Mouse (Mus musculus): Measurements from ENCODE around the gene Il1r1. TPM values are rescaled to one million over a fixed set of nuclear protein-coding genes. Genes with fewer than 3 reads are reported as not detected.
A peak's percentile ranks its signal among the peaks of the same experiment; 100 is the strongest.

Il1r1 gene
- polyA plus RNA-seq, 1 experiment from 2014 or later = 0.53 TPM

DNA sequence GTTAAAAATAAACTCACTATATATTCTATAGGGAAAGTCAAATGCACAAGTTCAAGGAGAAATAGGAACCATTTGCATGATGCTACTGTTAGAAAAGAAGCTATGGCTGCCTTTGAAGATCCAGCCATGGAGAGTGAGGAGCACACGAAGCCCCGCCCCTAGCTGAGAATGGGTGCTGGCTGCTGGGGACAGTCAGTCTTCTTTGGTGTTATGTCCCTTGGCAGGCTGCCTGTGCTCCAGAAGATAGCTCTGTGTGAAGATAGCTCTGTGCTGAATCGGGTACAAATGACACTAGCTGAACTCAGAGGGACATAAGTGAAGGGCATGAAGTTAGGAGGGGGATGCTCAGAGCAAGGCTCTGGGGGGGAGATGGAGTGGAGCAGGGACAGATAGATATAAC, 86.2 kb downstream of the Il1r1 start:
- Histone ChIP-seq H3K27ac (replicated peaks) (no peak overlapping the region), H3K4me3 (no peak overlapping the region), H3K27me3 (ENCODE audit: low read depth, poor library complexity, severe bottlenecking) (no peaks in the 10 kb centered on the region), H3K4me1 (no peaks in the 10 kb centered on the region), H3K36me3 (no peaks in the 10 kb centered on the region), H3K9me3 (replicated peaks) (no peaks in the 10 kb centered on the region)
- 88% methylated on average over 3 of the region's 3 CpGs for WGBS
- no peak for DNase-seq (ENCODE audit: low spot score)

DNA sequence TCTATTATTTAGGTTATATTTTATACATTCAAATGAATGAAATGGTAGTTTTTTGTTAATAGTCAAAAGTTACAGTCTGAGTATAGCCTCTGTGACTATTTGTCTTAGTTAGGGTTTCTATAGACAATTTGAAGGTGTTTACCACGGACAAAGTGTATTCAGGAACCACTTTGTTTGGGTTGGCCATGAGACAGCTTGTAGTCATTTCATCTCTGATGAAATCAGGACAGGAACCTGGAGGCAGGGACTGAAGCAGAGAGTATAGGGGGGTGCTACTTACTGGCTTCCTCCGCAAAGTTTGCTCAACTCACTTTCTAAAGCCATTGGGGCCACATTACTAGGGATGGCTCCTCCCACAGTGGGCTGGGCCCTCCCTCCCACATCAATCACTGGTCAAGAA, 86.7 kb downstream of the Il1r1 start:
- no peak for DNase-seq (ENCODE audit: low spot score)
- no peaks in the 10 kb centered on the region for H3K27me3 ChIP-seq (ENCODE audit: low read depth, poor library complexity, severe bottlenecking)
- H3K36me3 ChIP-seq = no peaks in the 10 kb centered on the region
- no peaks in the 10 kb centered on the region for H3K9me3 ChIP-seq (replicated peaks)
- H3K4me1 ChIP-seq = no peaks in the 10 kb centered on the region
- no peak overlapping the region for H3K4me3 ChIP-seq
- WGBS = 84% methylated on average over 2 of the region's 2 CpGs
- H3K27ac ChIP-seq (replicated peaks) = no peak overlapping the region

DNA sequence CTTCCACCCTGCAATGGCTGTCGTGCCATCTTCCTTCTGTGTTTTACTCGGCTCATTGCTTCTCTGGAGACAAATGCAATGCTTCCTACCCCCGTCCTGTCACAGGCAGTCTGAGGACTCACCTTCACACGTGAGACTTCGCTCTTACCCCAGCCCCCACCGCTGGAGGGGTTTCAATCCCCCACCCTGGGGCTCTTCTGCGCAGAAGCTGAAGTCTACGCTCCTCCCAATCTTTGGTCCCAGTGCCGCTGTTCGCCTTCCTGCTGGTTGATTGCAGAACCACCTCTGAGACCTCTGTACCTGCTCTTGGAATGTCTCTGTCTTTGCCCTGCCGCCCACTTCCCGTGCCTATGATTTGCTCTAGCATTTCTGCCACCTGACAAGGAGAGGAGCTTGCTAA, 89.1 kb downstream of the Il1r1 start:
- no peak overlapping the region for H3K27ac ChIP-seq (replicated peaks)
- no peak overlapping the region for H3K4me3 ChIP-seq
- no peaks in the 10 kb centered on the region for H3K4me1 ChIP-seq
- no peaks in the 10 kb centered on the region for H3K36me3 ChIP-seq
- no peak for DNase-seq (ENCODE audit: low spot score)
- WGBS = 79% methylated on average over 12 of the region's 12 CpGs
- no peaks in the 10 kb centered on the region for H3K27me3 ChIP-seq (ENCODE audit: low read depth, poor library complexity, severe bottlenecking)
- no peaks in the 10 kb centered on the region for H3K9me3 ChIP-seq (replicated peaks)

DNA sequence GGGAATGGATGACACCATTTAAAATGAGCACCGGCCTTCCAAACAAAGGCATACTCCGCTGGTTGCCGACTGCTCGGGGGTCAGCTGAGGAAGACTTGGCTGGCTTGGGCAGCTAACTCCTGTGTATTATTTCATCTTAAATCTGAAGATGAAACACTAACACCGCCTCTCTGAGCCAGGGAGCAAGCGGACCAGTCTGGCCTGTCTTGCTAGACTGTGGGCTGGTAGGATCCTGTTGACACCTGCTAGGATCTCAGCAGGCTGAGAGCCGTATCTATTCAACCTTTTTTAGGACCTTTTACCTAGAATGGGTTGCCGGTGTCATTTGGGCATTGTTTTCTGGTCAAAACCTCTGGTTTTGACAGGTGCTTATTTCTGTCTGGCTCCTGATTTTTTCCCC, 92.8 kb downstream of the Il1r1 start:
- Histone ChIP-seq H3K4me3 (no peak overlapping the region), H3K27ac (replicated peaks) (no peak overlapping the region), H3K9me3 (replicated peaks) (no peaks in the 10 kb centered on the region), H3K4me1 (no peaks in the 10 kb centered on the region), H3K36me3 (no peaks in the 10 kb centered on the region), H3K27me3 (ENCODE audit: low read depth, poor library complexity, severe bottlenecking) (no peaks in the 10 kb centered on the region)
- no peak for DNase-seq (ENCODE audit: low spot score)
- WGBS = 91% methylated on average over 8 of the region's 8 CpGs

DNA sequence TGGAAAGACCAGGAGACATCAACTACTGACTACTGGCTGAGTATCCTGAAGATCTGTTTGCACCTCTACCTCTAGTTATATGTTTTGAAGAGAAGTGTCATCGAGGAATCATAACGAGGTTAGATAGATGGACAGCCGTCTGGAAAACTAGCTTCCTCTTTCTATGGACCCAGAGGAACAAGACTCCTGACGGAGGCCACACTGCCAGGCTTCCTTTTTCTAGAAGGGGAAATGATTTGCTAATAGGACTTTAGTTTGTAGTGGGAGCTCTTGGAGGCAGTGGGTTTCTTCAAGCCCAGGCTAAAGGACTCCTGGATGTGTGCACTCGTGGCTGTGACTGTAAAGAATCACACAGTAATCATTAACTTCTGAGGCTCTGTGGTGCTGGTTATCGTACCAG, 96.9 kb downstream of the Il1r1 start:
- Histone ChIP-seq H3K4me3 (no peak overlapping the region), H3K36me3 (no peaks in the 10 kb centered on the region), H3K27me3 (ENCODE audit: low read depth, poor library complexity, severe bottlenecking) (peaks cover 35% of the 10 kb centered on the region), H3K4me1 (peaks cover 21% of the 10 kb centered on the region), H3K9me3 (replicated peaks) (no peaks in the 10 kb centered on the region), H3K27ac (replicated peaks) (no peak overlapping the region)
- 86% methylated on average over 6 of the region's 6 CpGs for WGBS
- DNase-seq (ENCODE audit: low spot score) = no peak

DNA sequence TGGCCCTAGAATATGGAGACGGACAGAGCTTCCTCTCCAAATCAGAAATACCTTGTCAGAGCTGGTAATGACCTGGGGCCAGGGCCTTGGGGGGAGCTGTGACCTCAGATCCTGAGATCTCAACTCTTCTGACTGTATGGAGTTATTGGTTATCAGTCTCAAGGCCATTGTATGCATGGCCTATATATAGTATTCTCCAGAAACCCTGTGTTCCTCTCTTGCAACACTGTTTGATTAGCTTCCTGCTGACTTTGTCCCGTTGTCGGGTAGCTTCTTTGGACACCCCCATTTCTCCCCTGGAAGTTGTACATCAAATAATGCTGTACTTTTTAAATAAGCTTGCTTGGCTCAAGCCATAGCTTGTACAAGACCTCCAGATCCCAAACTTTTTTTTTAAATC, 97.7 kb downstream of the Il1r1 start:
- no peak overlapping the region for H3K27ac ChIP-seq (replicated peaks)
- no peaks in the 10 kb centered on the region for H3K9me3 ChIP-seq (replicated peaks)

DNA sequence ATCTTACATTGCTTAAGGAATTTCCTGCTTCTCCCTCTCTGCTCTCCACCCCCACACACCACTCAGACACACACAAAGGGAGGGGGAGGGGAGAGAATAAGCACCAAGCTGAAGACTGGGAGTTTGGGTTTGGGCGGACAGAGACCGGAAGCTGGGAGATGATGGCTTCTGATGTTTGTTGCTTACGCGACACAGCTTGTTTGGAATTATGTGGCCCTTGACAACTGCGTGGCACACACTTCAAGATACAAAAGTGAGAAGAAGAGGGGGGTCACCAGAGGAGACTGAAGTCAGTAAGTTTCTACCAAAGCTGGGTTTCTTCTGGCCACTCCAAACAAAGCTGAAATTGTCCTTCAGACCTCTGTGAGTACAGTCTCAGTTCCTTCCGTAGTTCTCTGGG, 99.6 kb downstream of the Il1r1 start, which contains the start of gene Il1rl2:
Il1rl2 (plus strand) TSS at position 154 of the 400 bp plus-strand sequence.
- DNase-seq (ENCODE audit: low spot score) = no peak
- H3K4me3 ChIP-seq = peak within 1 kb of the TSS; percentile 55
- no peaks in the 10 kb centered on the region for H3K9me3 ChIP-seq (replicated peaks)
- no peak within 1 kb of the TSS for H3K27ac ChIP-seq (replicated peaks)
- no peaks in the 10 kb centered on the region for H3K36me3 ChIP-seq
- 43% methylated on average over 6 of the region's 6 CpGs for WGBS
- peaks cover 21% of the 10 kb centered on the region for H3K4me1 ChIP-seq
- peaks cover 52% of the 10 kb centered on the region for H3K27me3 ChIP-seq (ENCODE audit: low read depth, poor library complexity, severe bottlenecking)

More for the DNA sequence above, 97.7 kb downstream of the Il1r1 start:
- no peak for DNase-seq (ENCODE audit: low spot score)
- H3K36me3 ChIP-seq = no peaks in the 10 kb centered on the region
- peaks cover 42% of the 10 kb centered on the region for H3K27me3 ChIP-seq (ENCODE audit: low read depth, poor library complexity, severe bottlenecking)
- H3K4me3 ChIP-seq = no peak overlapping the region
- 92% methylated on average over 3 of the region's 3 CpGs for WGBS
- H3K4me1 ChIP-seq = peaks cover 21% of the 10 kb centered on the region

DNA sequence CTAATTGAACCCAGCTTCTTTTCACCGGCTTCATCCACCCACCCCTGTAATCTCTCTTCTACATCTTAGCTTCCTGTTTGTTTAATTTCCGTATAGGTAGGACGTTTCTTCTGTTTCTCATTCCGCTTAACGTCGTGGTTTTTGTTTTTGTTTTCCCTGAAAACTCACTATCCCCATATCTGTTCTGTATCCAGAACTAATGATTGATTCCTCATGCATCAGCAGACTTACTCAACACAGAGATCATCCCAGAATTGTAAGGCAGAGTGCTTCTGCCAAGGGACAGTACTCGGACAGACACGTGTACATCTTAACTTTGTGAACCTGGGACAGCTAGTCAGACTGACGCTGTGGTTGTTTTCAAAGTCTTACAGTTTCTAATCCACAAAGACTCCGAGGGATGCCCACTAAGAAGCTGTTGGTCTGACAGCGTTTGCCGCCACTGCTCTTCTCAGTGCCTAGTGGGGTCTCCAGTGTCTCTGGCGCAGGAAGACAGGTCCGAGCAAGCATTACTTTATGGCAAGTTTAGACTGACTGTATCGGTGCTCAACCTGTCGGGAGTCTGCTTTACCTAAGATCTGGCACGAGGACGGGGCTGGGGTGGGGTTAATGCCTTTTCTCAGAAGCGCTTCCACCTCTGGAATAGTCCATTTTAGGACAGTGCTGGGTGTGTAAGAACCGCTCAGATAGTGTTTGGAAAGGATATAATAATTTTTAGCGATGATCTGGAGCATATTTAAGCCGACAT, 100.2 kb downstream of the Il1r1 start:
- Histone ChIP-seq H3K4me1 (peaks cover 21% of the 10 kb centered on the region), H3K36me3 (no peaks in the 10 kb centered on the region), H3K4me3 (peak overlapping the region; percentile 55), H3K27me3 (ENCODE audit: low read depth, poor library complexity, severe bottlenecking) (peaks cover 52% of the 10 kb centered on the region), H3K9me3 (replicated peaks) (no peaks in the 10 kb centered on the region), H3K27ac (replicated peaks) (no peak overlapping the region)
- peak; percentile 34 for DNase-seq (ENCODE audit: low spot score)
- 9% methylated on average over 22 of the region's 22 CpGs for WGBS

DNA sequence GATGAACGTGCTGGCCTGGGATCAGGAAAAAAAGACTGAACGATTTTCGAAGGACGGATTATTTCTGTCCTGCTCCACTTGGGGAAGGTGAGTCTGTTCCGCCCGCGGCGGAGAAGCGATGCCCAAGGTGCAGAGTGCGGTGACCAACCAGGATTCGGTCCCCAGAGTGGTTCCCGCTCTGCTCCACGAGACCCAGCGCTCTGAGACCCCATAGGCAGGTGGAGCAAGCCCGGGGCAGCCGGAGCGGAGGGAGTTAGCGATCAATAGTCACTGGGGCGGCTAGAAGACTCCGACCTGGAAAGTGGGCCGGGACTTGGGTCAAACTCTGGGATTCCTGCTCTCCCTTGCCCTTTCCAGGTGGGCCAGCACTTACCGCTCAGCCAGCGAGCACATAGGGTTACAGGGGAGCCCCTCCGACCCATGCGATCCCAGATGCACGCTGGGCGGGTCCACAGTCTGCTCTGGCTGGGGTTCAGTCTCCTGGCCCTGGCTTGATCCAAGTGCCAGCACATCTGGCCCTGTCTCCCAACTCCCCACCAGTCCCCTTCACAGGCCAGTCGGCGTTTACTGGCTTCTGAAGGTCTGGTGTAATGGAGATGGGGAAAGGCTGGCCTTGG, 100.9 kb downstream of the Il1r1 start:
- H3K4me3 ChIP-seq = peak overlapping the region; percentile 55
- WGBS = 3% methylated on average over 29 of the region's 29 CpGs
- H3K36me3 ChIP-seq = no peaks in the 10 kb centered on the region
- no peaks in the 10 kb centered on the region for H3K9me3 ChIP-seq (replicated peaks)
- H3K27ac ChIP-seq (replicated peaks) = no peak overlapping the region
- peak; percentile 42 for DNase-seq (ENCODE audit: low spot score)
- peaks cover 52% of the 10 kb centered on the region for H3K27me3 ChIP-seq (ENCODE audit: low read depth, poor library complexity, severe bottlenecking)
- H3K4me1 ChIP-seq = peaks cover 21% of the 10 kb centered on the region

DNA sequence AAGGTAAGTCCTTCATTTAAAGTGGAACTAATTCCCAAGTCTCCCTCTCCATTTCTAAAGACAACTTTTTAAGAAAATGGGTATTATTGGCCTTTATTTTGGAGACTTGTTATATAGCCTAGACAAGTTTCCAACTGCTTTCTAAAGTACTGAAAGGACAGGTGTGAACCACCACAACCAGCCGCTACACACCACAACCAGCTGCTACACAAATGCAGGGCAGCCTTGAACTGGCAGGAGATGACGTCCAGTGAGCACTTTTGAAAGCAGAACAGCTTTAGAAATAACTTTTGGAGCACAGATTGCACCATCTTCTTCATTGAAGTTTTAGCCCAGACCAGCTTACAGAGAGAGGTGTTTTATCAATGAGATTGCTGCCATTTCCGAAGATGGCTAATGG, 102.7 kb downstream of the Il1r1 start:
- WGBS = 82% methylated on average over 3 of the region's 3 CpGs
- Histone ChIP-seq H3K27me3 (ENCODE audit: low read depth, poor library complexity, severe bottlenecking) (peaks cover 52% of the 10 kb centered on the region), H3K36me3 (no peaks in the 10 kb centered on the region), H3K27ac (replicated peaks) (no peak overlapping the region), H3K9me3 (replicated peaks) (no peaks in the 10 kb centered on the region), H3K4me3 (no peak overlapping the region), H3K4me1 (peaks cover 21% of the 10 kb centered on the region)
- no peak for DNase-seq (ENCODE audit: low spot score)

DNA sequence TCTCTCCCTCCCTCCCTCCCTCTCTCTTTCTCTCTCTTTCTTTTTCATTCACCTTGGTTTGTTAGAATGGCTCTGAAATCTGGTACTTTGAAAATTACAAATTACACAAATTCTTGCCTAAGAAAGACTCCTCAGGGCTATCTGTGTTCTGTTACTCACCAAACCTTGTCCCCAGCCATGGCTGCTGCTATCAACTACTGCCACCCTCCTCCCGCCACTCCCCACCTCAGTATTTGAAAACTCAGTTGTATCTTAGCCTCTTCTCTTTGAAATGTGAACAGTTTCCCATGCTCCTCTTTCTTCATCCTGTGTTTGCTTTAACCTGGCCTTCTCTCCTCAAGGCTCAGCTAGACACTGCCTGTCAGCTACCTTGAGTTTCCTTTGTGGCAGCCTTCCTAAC, 104.6 kb downstream of the Il1r1 start:
- no peak for DNase-seq (ENCODE audit: low spot score)
- Histone ChIP-seq H3K27me3 (ENCODE audit: low read depth, poor library complexity, severe bottlenecking) (peaks cover 40% of the 10 kb centered on the region), H3K4me3 (no peak overlapping the region), H3K27ac (replicated peaks) (no peak overlapping the region), H3K36me3 (no peaks in the 10 kb centered on the region), H3K9me3 (replicated peaks) (no peaks in the 10 kb centered on the region), H3K4me1 (peaks cover 18% of the 10 kb centered on the region)
- 77% methylated on average over 1 of the region's 1 CpGs for WGBS

DNA sequence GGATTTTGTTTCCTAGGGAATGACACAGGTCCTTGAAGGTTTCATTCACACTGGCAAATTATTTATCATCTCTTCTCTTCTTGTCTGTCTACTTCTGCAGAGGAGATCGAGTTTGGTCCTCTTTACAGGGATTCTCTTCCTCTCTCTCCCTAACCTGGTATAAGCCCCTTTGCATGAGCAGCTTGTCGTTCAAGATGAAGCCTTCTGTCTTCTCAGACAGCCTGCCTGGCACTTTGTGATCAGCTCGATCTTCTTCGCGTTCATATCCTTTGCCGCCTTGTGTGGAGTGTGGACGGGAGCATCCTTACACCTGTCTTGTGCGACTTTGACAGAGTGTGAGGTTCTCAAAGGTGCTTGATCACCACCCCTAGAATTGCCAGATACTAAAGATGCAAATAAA, 105.3 kb downstream of the Il1r1 start:
- WGBS = 88% methylated on average over 8 of the region's 8 CpGs

DNA sequence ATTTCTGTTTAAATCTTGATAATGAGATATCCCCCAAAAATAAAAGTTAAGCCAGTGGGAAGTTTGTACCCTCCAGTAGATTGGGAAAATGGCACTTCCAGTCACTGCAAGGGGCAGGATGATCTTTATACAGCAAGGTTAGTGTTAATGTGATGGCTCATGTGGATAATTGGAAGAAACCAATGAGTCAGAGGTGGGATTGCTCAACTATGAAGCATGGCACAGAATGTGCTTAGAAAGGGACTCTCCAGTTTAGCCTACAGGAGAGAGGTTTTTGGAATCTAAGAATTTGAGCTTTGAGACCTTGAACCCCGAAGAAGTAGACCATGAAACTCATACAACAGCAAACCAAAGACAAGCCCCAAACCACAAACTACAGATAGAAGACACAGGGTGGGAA, 114.5 kb downstream of the Il1r1 start:
- 93% methylated on average over 1 of the region's 1 CpGs for WGBS
- H3K9me3 ChIP-seq (replicated peaks) = no peaks in the 10 kb centered on the region
- no peak overlapping the region for H3K27ac ChIP-seq (replicated peaks)
- H3K4me3 ChIP-seq = no peak overlapping the region
- no peaks in the 10 kb centered on the region for H3K36me3 ChIP-seq
- H3K4me1 ChIP-seq = no peaks in the 10 kb centered on the region
- no peak for DNase-seq (ENCODE audit: low spot score)
- no peaks in the 10 kb centered on the region for H3K27me3 ChIP-seq (ENCODE audit: low read depth, poor library complexity, severe bottlenecking)

More for the DNA sequence above, 105.3 kb downstream of the Il1r1 start:
- Histone ChIP-seq H3K27me3 (ENCODE audit: low read depth, poor library complexity, severe bottlenecking) (peaks cover 34% of the 10 kb centered on the region), H3K9me3 (replicated peaks) (no peaks in the 10 kb centered on the region), H3K4me3 (no peak overlapping the region), H3K36me3 (no peaks in the 10 kb centered on the region), H3K4me1 (peaks cover 13% of the 10 kb centered on the region), H3K27ac (replicated peaks) (no peak overlapping the region)
- DNase-seq (ENCODE audit: low spot score) = no peak

All from midbrain, embryonic 10.5 days (tissue).